Mouse (Mus musculus) olfactory bulb, adult 2 months (tissue): ENCODE data around the gene Slc6a20a.

Experiments used
- CTCF ChIP-seq: fragments of 200-500 bp; IDR thresholded peaks from 2 replicates; pipeline ENCODE4 v1.5.1; 2012; ENCODE audit warnings: low read depth, mild to moderate bottlenecking, low read length, moderate library complexity; ENCODE audit not compliant: insufficient read depth
- POLR2A ChIP-seq: fragments of 200-500 bp; IDR thresholded peaks from 2 replicates; pipeline ENCODE4 v1.6.1; 2012; ENCODE audit warnings: mild to moderate bottlenecking, low read depth, low read length, moderate library complexity; ENCODE audit not compliant: insufficient read depth

GRCm38 (mm10) chr9:123657457-123657856 is 21.2 kb downstream of the Slc6a20a start:
- TF ChIP-seq CTCF (no peak), POLR2A (no peak)
